Mouse (Mus musculus): Measurements from ENCODE around the gene Gskip. TPM values are rescaled to one million over a fixed set of nuclear protein-coding genes. Genes with fewer than 3 reads are reported as not detected.

Gskip gene
- polyA plus RNA-seq, 2 experiments, result 5.1 to 12.0 TPM

DNA sequence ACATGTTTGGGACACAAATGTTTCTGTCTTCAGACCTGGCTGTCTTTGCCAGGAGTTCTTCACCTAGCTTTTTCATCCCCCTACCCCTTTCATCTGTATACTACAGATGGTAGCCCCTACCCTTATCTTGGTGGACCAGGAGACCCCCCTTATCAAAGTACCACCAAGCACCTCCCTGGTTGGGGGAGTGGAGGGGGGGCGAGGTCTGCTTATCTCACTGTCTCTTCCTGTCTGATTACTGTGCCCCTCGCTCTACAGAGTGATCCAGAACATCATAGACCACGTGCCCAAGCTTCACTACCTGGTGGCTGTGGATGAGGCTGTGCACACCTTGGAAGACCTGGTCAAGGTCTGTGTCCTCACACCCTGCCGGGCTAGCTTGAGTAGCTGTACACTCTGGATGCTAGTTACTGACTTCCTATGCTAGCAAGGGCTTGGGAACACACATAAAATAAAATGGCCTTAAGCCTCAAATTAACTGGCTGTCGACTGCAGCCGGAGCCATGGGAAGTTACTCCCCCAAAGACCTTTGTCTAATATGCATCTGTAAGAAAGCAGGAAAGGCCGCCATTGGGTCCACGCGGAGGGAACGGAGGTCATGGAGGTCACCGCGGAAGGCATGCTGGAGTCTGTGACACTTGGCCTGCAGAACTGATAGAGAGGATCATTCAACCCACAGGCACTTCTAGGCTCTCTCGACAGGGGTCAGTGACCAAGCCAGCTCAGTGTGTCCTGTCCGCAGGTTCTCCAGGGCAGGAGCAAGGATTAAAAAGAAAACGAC is 53.9 kb downstream of the Gskip start:
- Histone ChIP-seq H3K4me1 (replicated peaks; ENCODE audit: control insufficient read depth in 2 of 2, insufficient read depth in 2 of 2, low read length in 1 of 2) (peaks cover 0 to 6% of the 10 kb centered on the region in 2 experiments; a peak in 2 of 4 replicates), H3K9me3 (ENCODE audit: control insufficient read depth, low read length) (no peaks in the 10 kb centered on the region), H3K27me3 (ENCODE audit: control insufficient read depth, insufficient read depth, low read length) (no peaks in the 10 kb centered on the region), H3K27ac (no peak overlapping the region), H3K4me3 (ENCODE audit: insufficient read depth in 1 of 2, low read depth in 2 of 2, low read length in 2 of 2) (no peak overlapping the region), H3K9ac (replicated peaks) (no peak overlapping the region), H3K36me3 (replicated peaks; ENCODE audit: control insufficient read depth, insufficient read depth, low read depth) (no peaks in the 10 kb centered on the region), H3K4me2 (ENCODE audit: low read depth) (no peak overlapping the region)
- DNase-seq (ENCODE audit: low read depth in 3 of 3, low spot score in 3 of 3), result no peak
- peak; percentile 70; the same call in 1 of the 2 replicates for ATAC-seq (ENCODE audit: insufficient read depth)
- TF ChIP-seq EP300 (IDR thresholded peaks at IDR 0.05; ENCODE audit: low read depth), result peak; percentile 72
- no peak for TF ChIP-seq CTCF (IDR thresholded peaks at IDR 0.05; ENCODE audit: low read depth)
- 64% methylated on average over 15 of the region's 15 CpGs for WGBS (ENCODE audit: insufficient replicate concordance)

GRCm38 (mm10) chr12:105739656-105740055 is 55.0 kb downstream of the Gskip start:
- no peaks in the 10 kb centered on the region for H3K36me3 ChIP-seq (replicated peaks; ENCODE audit: control insufficient read depth, insufficient read depth, low read depth)
- no peak overlapping the region for H3K27ac ChIP-seq
- no peaks in the 10 kb centered on the region for H3K27me3 ChIP-seq (ENCODE audit: control insufficient read depth, insufficient read depth, low read length)
- TF ChIP-seq CTCF (IDR thresholded peaks at IDR 0.05; ENCODE audit: low read depth) (no peak), EP300 (IDR thresholded peaks at IDR 0.05; ENCODE audit: low read depth) (no peak)
- peaks cover 3% of the 10 kb centered on the region; the same call in 1 of the 2 replicates for H3K9me3 ChIP-seq (ENCODE audit: control insufficient read depth, low read length)
- H3K4me3 ChIP-seq (ENCODE audit: insufficient read depth in 1 of 2, low read depth in 2 of 2, low read length in 2 of 2), result no peak overlapping the region
- no peak for ATAC-seq (ENCODE audit: insufficient read depth)
- H3K4me2 ChIP-seq (ENCODE audit: low read depth), result no peak overlapping the region
- no peak for DNase-seq (ENCODE audit: low read depth in 3 of 3, low spot score in 3 of 3)
- H3K4me1 ChIP-seq (replicated peaks; ENCODE audit: control insufficient read depth in 2 of 2, insufficient read depth in 2 of 2, low read length in 1 of 2), result peaks cover 0 to 6% of the 10 kb centered on the region in 2 experiments; a peak in 2 of 4 replicates
- no peak overlapping the region for H3K9ac ChIP-seq (replicated peaks)
- WGBS (ENCODE audit: insufficient replicate concordance), result 82% methylated on average over 8 of the region's 8 CpGs

DNA sequence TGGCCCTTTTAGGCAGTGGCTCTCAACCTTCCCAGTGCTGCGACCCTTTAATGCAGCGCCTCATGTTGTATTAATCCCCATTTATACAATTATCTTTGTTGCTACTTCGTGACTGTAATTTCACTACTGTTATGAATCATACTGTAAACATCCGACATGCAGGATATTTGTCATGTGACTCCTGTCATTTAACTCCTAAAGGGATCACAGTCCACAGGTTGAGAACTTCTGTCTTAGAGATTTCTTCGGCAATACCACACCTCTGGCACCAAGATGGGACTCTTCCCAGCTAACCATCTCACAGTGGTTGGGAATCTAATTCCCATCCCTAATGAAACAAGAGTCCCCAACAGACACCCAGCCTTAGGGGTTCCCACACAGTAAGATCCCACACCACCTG is 63.5 kb downstream of the Gskip start:
- Histone ChIP-seq H3K9me3 (ENCODE audit: control insufficient read depth, low read length) (peaks cover 3% of the 10 kb centered on the region; the same call in 1 of the 2 replicates), H3K4me3 (ENCODE audit: insufficient read depth in 1 of 2, low read depth in 2 of 2, low read length in 2 of 2) (no peak overlapping the region), H3K9ac (replicated peaks) (no peak overlapping the region), H3K27ac (no peak overlapping the region), H3K36me3 (replicated peaks; ENCODE audit: control insufficient read depth, insufficient read depth, low read depth) (no peaks in the 10 kb centered on the region), H3K27me3 (ENCODE audit: control insufficient read depth, insufficient read depth, low read length) (no peaks in the 10 kb centered on the region), H3K4me1 (replicated peaks; ENCODE audit: control insufficient read depth in 2 of 2, insufficient read depth in 2 of 2, low read length in 1 of 2) (no peaks in the 10 kb centered on the region), H3K4me2 (ENCODE audit: low read depth) (no peak overlapping the region)
- ATAC-seq (ENCODE audit: insufficient read depth) (no peak), DNase-seq (ENCODE audit: low read depth in 3 of 3, low spot score in 3 of 3) (no peak)
- no peak for TF ChIP-seq CTCF (IDR thresholded peaks at IDR 0.05; ENCODE audit: low read depth)
- TF ChIP-seq EP300 (IDR thresholded peaks at IDR 0.05; ENCODE audit: low read depth), result no peak
- 74% methylated on average over 5 of the region's 5 CpGs for WGBS (ENCODE audit: insufficient replicate concordance)

Other genes with a start within 250 kb of the Gskip start
- 0.23 and 0.26 TPM in 2 replicates for gene D430019H16Rik, start 231.0 kb upstream of the Gskip start, polyA plus RNA-seq (2012; rRNA removed)
- 0.03 TPM in 2 replicates for gene D430019H16Rik, start 231.0 kb upstream of the Gskip start, polyA plus RNA-seq (2014; fragmentation: Nextera tagmentation; extraction: Ambion mirVana)
- 0.01 TPM in 1 of 2 replicates, not detected in the other for gene Bdkrb2, start 121.6 kb upstream of the Gskip start, polyA plus RNA-seq (2012; rRNA removed)
- gene Bdkrb2, start 121.6 kb upstream of the Gskip start, polyA plus RNA-seq (2014; fragmentation: Nextera tagmentation; extraction: Ambion mirVana), result not detected in 2 replicates
- gene Bdkrb1, start 81.7 kb upstream of the Gskip start, polyA plus RNA-seq (2012; rRNA removed), result not detected in 2 replicates
- gene Bdkrb1, start 81.7 kb upstream of the Gskip start, polyA plus RNA-seq (2014; fragmentation: Nextera tagmentation; extraction: Ambion mirVana), result not detected in 2 replicates
- gene Atg2b, start 382 bp downstream of the Gskip start, polyA plus RNA-seq (2012; rRNA removed), result 9.6 and 13.3 TPM in 2 replicates
- gene Atg2b, start 382 bp downstream of the Gskip start, polyA plus RNA-seq (2014; fragmentation: Nextera tagmentation; extraction: Ambion mirVana), result 6.6 and 7.1 TPM in 2 replicates
- 0.04 and 0.05 TPM in 2 replicates for gene Ak7, start 21.1 kb downstream of the Gskip start, polyA plus RNA-seq (2012; rRNA removed)
- not detected in 2 replicates for gene Ak7, start 21.1 kb downstream of the Gskip start, polyA plus RNA-seq (2014; fragmentation: Nextera tagmentation; extraction: Ambion mirVana)
- gene Papola, start 99.9 kb downstream of the Gskip start, polyA plus RNA-seq (2012; rRNA removed), result 52.3 and 57.4 TPM in 2 replicates
- gene Papola, start 99.9 kb downstream of the Gskip start, polyA plus RNA-seq (2014; fragmentation: Nextera tagmentation; extraction: Ambion mirVana), result 79.2 and 88.7 TPM in 2 replicates

All from liver, embryonic 14.5 days (tissue).